In genomic region chr15:101253886-101254795, GRCm38 (mm10) we compare ENCODE assay signal across 8 mouse cellular contexts. TPM values are rescaled to one million over a fixed set of nuclear protein-coding genes. Genes with fewer than 3 reads are reported as not detected.
DNase-seq lines count a peak whose midpoint lies in the region; ATAC-seq and TF ChIP-seq lines count a peak whose summit lies in the region.

Gene Nr4a1 (plus strand): TSS chr15:101254269.

- no peaks in the 10 kb centered on the region for H3K27me3 ChIP-seq in cerebellum, adult 2 months (ENCODE audit: control insufficient read depth, insufficient read depth, low read length)
- no peaks in the 10 kb centered on the region for H3K27me3 ChIP-seq in hindbrain, embryonic 11.5 days (ENCODE audit: control insufficient read depth, insufficient read depth, low read length)

- peak; percentile 47; the same call in 1 of the 2 replicates for TF ChIP-seq POLR2A in cerebellum, adult 2 months (IDR thresholded peaks at IDR 0.05; ENCODE audit: borderline replicate concordance, insufficient read depth, low read length)

- DNase-seq in NIH3T3 (ENCODE audit: low read depth): peak; percentile 88
- DNase-seq in cerebellum, adult 2 months: peak; percentile 93 to 94
- peak; percentile 53 to 71 for DNase-seq in frontal cortex, postnatal 25 days (ENCODE audit: low spot score in 2 of 2)
- peak; percentile 63 for DNase-seq in hindbrain, embryonic 11.5 days (ENCODE audit: low spot score)
- DNase-seq in layer of hippocampus, postnatal 36 days: peak; percentile 75 to 78
- DNase-seq in lung, postnatal 36 days: peak; percentile 93
- DNase-seq in right cerebral cortex, adult 2 months (ENCODE audit: low spot score in 2 of 2): peak; percentile 83 to 88
- DNase-seq in urinary bladder, postnatal 36 days (ENCODE audit: low spot score in 2 of 2): peak; percentile 53 to 69

- peak within 1 kb of the TSS; percentile 56 for H3K4me3 ChIP-seq in cerebellum, adult 2 months (replicated peaks; ENCODE audit: insufficient read depth, low read depth, low read length)
- peak within 1 kb of the TSS; percentile 57 for H3K4me3 ChIP-seq in hindbrain, embryonic 11.5 days (ENCODE audit: low read depth, low read length)

- peak within 1 kb of the TSS; percentile 83 for H3K27ac ChIP-seq in cerebellum, adult 2 months (ENCODE audit: insufficient read depth, low read length)
- peak within 1 kb of the TSS; percentile 17; the same call in 1 of the 2 replicates for H3K27ac ChIP-seq in hindbrain, embryonic 11.5 days (ENCODE audit: low read depth, low read length)

- H3K4me2 ChIP-seq in hindbrain, embryonic 11.5 days (replicated peaks; ENCODE audit: low read depth, low read length): peak within 1 kb of the TSS; percentile 91

- H3K9me3 ChIP-seq in hindbrain, embryonic 11.5 days (ENCODE audit: control insufficient read depth, low read length): no peaks in the 10 kb centered on the region

- no peak for TF ChIP-seq CTCF in cerebellum, adult 2 months (IDR thresholded peaks at IDR 0.05; ENCODE audit: borderline replicate concordance, insufficient read depth, low read depth, low read length)

- H3K4me1 ChIP-seq in cerebellum, adult 2 months (ENCODE audit: control insufficient read depth, insufficient read depth, low read length): peaks cover 15% of the 10 kb centered on the region
- H3K4me1 ChIP-seq in hindbrain, embryonic 11.5 days (replicated peaks; ENCODE audit: control insufficient read depth, insufficient read depth, low read length): no peaks in the 10 kb centered on the region

- WGBS in cerebellum, adult 2 months: 1% methylated on average over 79 of the region's 82 CpGs
- under 1% methylated on average over 54 of the region's 82 CpGs for WGBS in hindbrain, embryonic 11.5 days

- H3K36me3 ChIP-seq in hindbrain, embryonic 11.5 days (ENCODE audit: control insufficient read depth, insufficient read depth, low read length): no peaks in the 10 kb centered on the region; the same call in 1 of the 2 replicates

- peak within 1 kb of the TSS; percentile 74 for H3K9ac ChIP-seq in hindbrain, embryonic 11.5 days (ENCODE audit: low read depth, low read length)

- peak; percentile 76 for ATAC-seq in hindbrain, embryonic 11.5 days (ENCODE audit: low FRiP score)

RNA-seq across cellular contexts. Expression of gene Nr4a1, which starts in this region (rescaled TPM):
- polyA plus RNA-seq in cerebellum, adult 2 months (2012; rRNA removed): 13.1 and 16.4 TPM in 2 replicates
- polyA plus RNA-seq in hindbrain, embryonic 11.5 days (2014; fragmentation: Nextera tagmentation; extraction: Ambion mirVana): 2.2 and 2.9 TPM in 2 replicates
- 10 to 100 TPM; 53.8 to 63.8 TPM for total RNA-seq in layer of hippocampus, postnatal 36 days (2021)

Comparison
In these comparisons a context has a peak if more than half of its experiments do, and no peak if none do; other contexts are left out.
1. Peak in every context shown above with its lines: DNase-seq, ATAC-seq, H3K4me3 ChIP-seq and H3K27ac ChIP-seq.